Comparison of ENCODE assay signal across 28 mouse cellular contexts in genomic region chr12:39931251-39931650, GRCm38 (mm10).
A peak's percentile ranks its signal among the peaks of the same experiment; 100 is the strongest.
DNase-seq lines count a peak whose midpoint lies in the region; ATAC-seq and TF ChIP-seq lines count a peak whose summit lies in the region.
"Had no signal": no experiment of that assay in that cellular context is flagged by ENCODE, and none has a peak within 500 bp of the region (broad histone marks: within the 10 kb centered on the region; RNA-seq: fewer than 3 reads in every experiment).

No protein-coding gene starts in this region.

- WGBS in kidney, postnatal 0 days, result 69% methylated on average over 1 of the region's 1 CpGs
- 96% methylated on average over 1 of the region's 1 CpGs for WGBS in midbrain, embryonic 16.5 days

- peak overlapping the region; percentile 35; the same call in 1 of the 2 replicates for H3K27ac ChIP-seq in gastrocnemius, adult 2 months
- H3K27ac ChIP-seq in kidney, postnatal 0 days, result no peak overlapping the region
- H3K27ac ChIP-seq in midbrain, embryonic 16.5 days (ENCODE audit: low read length), result no peak overlapping the region
- H3K27ac ChIP-seq: embryonic facial prominence, embryonic 10.5 days; embryonic facial prominence, embryonic 12.5 days; forebrain, embryonic 10.5 days; forebrain, embryonic 12.5 days had no signal

- no peaks in the 10 kb centered on the region for H3K4me1 ChIP-seq in kidney, postnatal 0 days (replicated peaks; ENCODE audit: insufficient read depth, low read length)
- no peaks in the 10 kb centered on the region for H3K4me1 ChIP-seq in midbrain, embryonic 16.5 days (ENCODE audit: control insufficient read depth, insufficient read depth, low read length)
- H3K4me1 ChIP-seq: embryonic facial prominence, embryonic 10.5 days; embryonic facial prominence, embryonic 12.5 days; forebrain, embryonic 10.5 days; forebrain, embryonic 12.5 days had no signal

- ATAC-seq in kidney, postnatal 0 days (replicated peaks; ENCODE audit: low FRiP score, low read depth), result no peak
- ATAC-seq in midbrain, embryonic 16.5 days, result no peak
- ATAC-seq: activated CD4-positive, CD25-positive, alpha-beta regulatory T cell, adult 4 months; CD4-positive, CD25-positive, alpha-beta regulatory T cell, adult 4 months; forebrain, embryonic 14.5 days; forebrain, embryonic 16.5 days; Patski had no signal

- no peaks in the 10 kb centered on the region for H3K9me3 ChIP-seq in kidney, postnatal 0 days (replicated peaks; ENCODE audit: low read length)
- H3K9me3 ChIP-seq in midbrain, embryonic 16.5 days (replicated peaks; ENCODE audit: control insufficient read depth, low read length, poor library complexity, severe bottlenecking), result no peaks in the 10 kb centered on the region
- H3K9me3 ChIP-seq: embryonic facial prominence, embryonic 10.5 days; embryonic facial prominence, embryonic 12.5 days; forebrain, embryonic 10.5 days; forebrain, embryonic 12.5 days; G1E had no signal

- H3K9ac ChIP-seq in kidney, postnatal 0 days (ENCODE audit: low read depth, low read length), result no peak overlapping the region
- no peak overlapping the region for H3K9ac ChIP-seq in midbrain, embryonic 16.5 days (ENCODE audit: low read depth, low read length)
- H3K9ac ChIP-seq: embryonic facial prominence, embryonic 12.5 days; forebrain, embryonic 12.5 days had no signal

- no peak for TF ChIP-seq CTCF in gastrocnemius, adult 2 months (IDR thresholded peaks at IDR 0.05)
- TF ChIP-seq CTCF in kidney, postnatal 0 days (IDR thresholded peaks at IDR 0.05; ENCODE audit: low read depth), result no peak

- DNase-seq in gastrocnemius, adult 2 months, result no peak
- no peak for DNase-seq in gastrocnemius, adult 8-10 months (ENCODE audit: low spot score in 2 of 2)
- peak; percentile 39 for DNase-seq in kidney, postnatal 0 days (ENCODE audit: low spot score)
- DNase-seq in kidney, adult 18-20 months, result no peak
- DNase-seq in MN1 (ENCODE audit: low spot score), result peak; percentile 59
- DNase-seq in fat pad, adult 2 months (ENCODE audit: extremely low read depth, low read depth, low spot score), result peak; percentile 39
- no peak for DNase-seq in thymus, postnatal 10 days (ENCODE audit: low spot score in 2 of 2)
- DNase-seq: adrenal gland, adult 8-10 months; adrenal gland, postnatal 14 days; adrenal gland, postnatal 36 days; B cell, adult 2 months; cerebellum, adult 11-12 months; cerebellum, adult 2 months; cerebellum, adult 9-10 months; cerebellum, postnatal 10 days; cerebellum, postnatal 25 days had no signal

- H3K4me2 ChIP-seq in kidney, postnatal 0 days (ENCODE audit: low read length), result no peak overlapping the region
- no peak overlapping the region for H3K4me2 ChIP-seq in midbrain, embryonic 16.5 days (ENCODE audit: low read length)
- H3K4me2 ChIP-seq: embryonic facial prominence, embryonic 12.5 days; forebrain, embryonic 12.5 days had no signal

- H3K36me3 ChIP-seq in kidney, postnatal 0 days (ENCODE audit: insufficient read depth, low read length), result no peaks in the 10 kb centered on the region
- H3K36me3 ChIP-seq in midbrain, embryonic 16.5 days (ENCODE audit: control insufficient read depth, insufficient read depth, low read length), result no peaks in the 10 kb centered on the region
- H3K36me3 ChIP-seq: embryonic facial prominence, embryonic 10.5 days; embryonic facial prominence, embryonic 12.5 days; forebrain, embryonic 10.5 days; forebrain, embryonic 12.5 days; G1E had no signal

- H3K27me3 ChIP-seq in kidney, postnatal 0 days (ENCODE audit: insufficient read depth, low read length), result no peaks in the 10 kb centered on the region
- H3K27me3 ChIP-seq in midbrain, embryonic 16.5 days (ENCODE audit: control insufficient read depth, insufficient read depth, low read depth, low read length), result no peaks in the 10 kb centered on the region
- H3K27me3 ChIP-seq: CH12.LX; embryonic facial prominence, embryonic 12.5 days; forebrain, embryonic 12.5 days had no signal

- intact Hi-C loops in gastrocnemius, adult 2 months (cut with DNase I), result no loop called here

- H3K4me3 ChIP-seq in gastrocnemius, adult 2 months, result no peak overlapping the region
- no peak overlapping the region for H3K4me3 ChIP-seq in kidney, postnatal 0 days (replicated peaks; ENCODE audit: low read depth, low read length)
- no peak overlapping the region for H3K4me3 ChIP-seq in midbrain, embryonic 16.5 days (ENCODE audit: low read depth, low read length)
- H3K4me3 ChIP-seq: embryonic facial prominence, embryonic 10.5 days; embryonic facial prominence, embryonic 12.5 days; forebrain, embryonic 10.5 days; forebrain, embryonic 12.5 days had no signal

Comparison
In these comparisons a context has a peak if more than half of its experiments do, and no peak if none do; other contexts are left out.
1. DNase-seq: peak in kidney, postnatal 0 days (single experiment), MN1 (single experiment) and fat pad, adult 2 months (single experiment); none in gastrocnemius, adult 2 months (single experiment), gastrocnemius, adult 8-10 months (0 of 2), kidney, adult 18-20 months (single experiment) and thymus, postnatal 10 days (0 of 2).